Mouse (Mus musculus): ENCODE measurements around the gene Cma1. TPM values are rescaled to one million over a fixed set of nuclear protein-coding genes. Genes with fewer than 3 reads are reported as not detected.
A peak's percentile ranks its signal among the peaks of the same experiment; 100 is the strongest.

The Cma1 gene
- polyA plus RNA-seq, 1 experiment = 6.1 TPM

DNA sequence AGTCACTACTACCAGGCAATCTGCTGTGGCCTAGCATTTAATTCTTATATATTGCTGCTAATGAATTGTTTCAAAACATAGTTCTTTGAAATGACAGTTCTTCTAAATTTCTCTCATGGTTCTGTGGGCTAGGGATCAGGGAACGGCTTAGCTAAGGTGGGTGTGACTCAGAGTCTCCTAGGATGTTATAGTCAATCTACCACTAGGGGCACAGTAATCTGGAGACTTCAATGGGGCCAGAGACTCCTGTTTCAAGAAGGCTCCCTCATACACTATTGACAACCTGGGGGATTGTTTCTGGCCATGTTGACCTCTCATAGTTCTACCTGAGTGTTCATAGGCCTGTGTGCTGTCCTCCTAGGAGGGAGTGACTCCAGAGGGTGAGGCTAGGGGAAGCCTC is 39.0 kb downstream of the Cma1 start:
- no peak overlapping the region for H3K27ac ChIP-seq (replicated peaks; ENCODE audit: low read depth, low read length)
- no peak overlapping the region for H3K4me3 ChIP-seq (ENCODE audit: insufficient read depth, low read depth, low read length)
- H3K4me1 ChIP-seq (ENCODE audit: control insufficient read depth, insufficient read depth, insufficient read length, low read length) = 0 out of 2 replicates have a peak, but pooled peaks cover 2% of the 10 kb centered on the region

DNA sequence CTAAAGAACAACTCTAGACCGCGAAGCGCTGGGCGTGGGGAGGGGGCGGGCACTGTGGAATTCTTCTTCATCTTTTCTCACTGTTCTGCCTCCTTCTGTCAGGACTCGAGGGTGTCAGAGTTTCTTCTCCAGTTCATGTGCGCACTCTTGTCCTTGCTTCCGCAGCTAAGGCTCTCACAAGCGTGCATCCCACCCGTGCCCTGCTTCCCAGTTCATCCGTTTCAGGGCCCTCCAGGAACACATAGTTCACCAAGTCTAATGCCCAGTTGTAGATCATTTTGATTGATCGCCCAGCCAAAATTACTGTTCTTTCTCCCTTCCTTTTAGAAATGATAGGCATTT is 44.1 kb downstream of the Cma1 start:
- H3K4me1 ChIP-seq (ENCODE audit: control insufficient read depth, insufficient read depth, insufficient read length, low read length) = 0 out of 2 replicates have a peak, but pooled peaks cover 3% of the 10 kb centered on the region
- peak overlapping the region; percentile 22 for H3K27ac ChIP-seq (replicated peaks; ENCODE audit: low read depth, low read length)
- peak overlapping the region; percentile 71 for H3K4me3 ChIP-seq (ENCODE audit: insufficient read depth, low read depth, low read length)

DNA sequence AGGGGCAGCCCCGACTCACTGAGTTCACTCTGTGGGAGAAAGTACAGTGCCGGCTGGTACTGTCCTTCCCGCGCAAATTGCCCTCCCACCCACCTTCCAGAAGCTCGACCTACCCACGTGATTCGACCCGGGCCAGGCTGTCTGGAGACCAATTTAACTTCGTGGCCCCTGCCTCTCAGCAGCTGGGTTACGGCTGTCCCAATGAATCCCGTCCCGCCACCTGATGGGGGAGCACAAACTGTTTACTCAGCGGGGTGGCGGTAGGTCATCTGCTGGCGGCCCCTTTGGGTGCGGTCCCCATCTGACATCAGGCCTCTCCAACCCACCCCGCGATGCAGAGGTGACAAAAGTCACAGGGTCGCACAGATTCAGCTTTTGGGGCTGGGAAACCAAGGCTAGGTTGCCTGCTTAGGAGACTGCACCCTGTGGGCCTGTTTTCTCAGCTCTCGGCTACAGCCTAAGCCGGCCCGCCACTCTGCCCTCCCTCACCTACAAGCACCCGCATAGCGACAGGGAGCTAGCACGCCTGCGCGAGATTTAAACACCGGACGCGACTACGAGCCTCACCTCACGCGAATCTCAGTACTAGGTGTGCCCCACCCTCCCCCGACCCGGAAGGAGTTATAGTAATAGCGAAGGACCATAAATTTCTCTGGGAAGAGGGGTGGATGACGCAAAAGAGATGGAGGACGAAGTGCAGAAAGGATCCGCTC is 44.6 kb downstream of the Cma1 start, which contains the start of gene Sdr39u1:
Sdr39u1 (minus strand) TSS at position 593 of the 713 bp plus-strand sequence.
- Histone ChIP-seq H3K4me1 (ENCODE audit: control insufficient read depth, insufficient read depth, insufficient read length, low read length) (0 out of 2 replicates have a peak, but pooled peaks cover 3% of the 10 kb centered on the region), H3K27ac (replicated peaks; ENCODE audit: low read depth, low read length) (peak within 1 kb of the TSS; percentile 71), H3K4me3 (ENCODE audit: insufficient read depth, low read depth, low read length) (peak within 1 kb of the TSS; percentile 71)

DNA sequence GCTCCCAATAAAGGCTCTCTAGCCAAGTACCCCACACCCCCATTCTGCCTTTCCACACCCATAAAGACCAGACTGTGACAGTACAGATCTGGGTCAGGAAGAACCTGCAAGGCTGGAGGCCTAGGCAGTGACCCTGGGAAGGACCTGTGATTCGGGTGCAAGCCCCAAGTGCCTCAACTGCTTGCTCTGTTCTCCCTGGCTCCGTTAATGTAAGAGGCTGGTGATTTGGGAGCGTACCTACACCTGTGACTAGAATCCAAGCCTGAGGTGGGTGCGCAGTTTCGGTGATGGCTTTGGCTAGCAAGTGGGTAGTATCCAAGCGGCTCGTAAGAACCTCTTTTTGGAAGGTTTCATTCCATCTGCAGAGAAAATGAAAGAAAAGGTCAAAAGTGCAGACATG is 45.5 kb downstream of the Cma1 start:
- Histone ChIP-seq H3K27ac (replicated peaks; ENCODE audit: low read depth, low read length) (no peak overlapping the region), H3K4me1 (ENCODE audit: control insufficient read depth, insufficient read depth, insufficient read length, low read length) (0 out of 2 replicates have a peak, but pooled peaks cover 3% of the 10 kb centered on the region), H3K4me3 (ENCODE audit: insufficient read depth, low read depth, low read length) (peak overlapping the region; percentile 71)

DNA sequence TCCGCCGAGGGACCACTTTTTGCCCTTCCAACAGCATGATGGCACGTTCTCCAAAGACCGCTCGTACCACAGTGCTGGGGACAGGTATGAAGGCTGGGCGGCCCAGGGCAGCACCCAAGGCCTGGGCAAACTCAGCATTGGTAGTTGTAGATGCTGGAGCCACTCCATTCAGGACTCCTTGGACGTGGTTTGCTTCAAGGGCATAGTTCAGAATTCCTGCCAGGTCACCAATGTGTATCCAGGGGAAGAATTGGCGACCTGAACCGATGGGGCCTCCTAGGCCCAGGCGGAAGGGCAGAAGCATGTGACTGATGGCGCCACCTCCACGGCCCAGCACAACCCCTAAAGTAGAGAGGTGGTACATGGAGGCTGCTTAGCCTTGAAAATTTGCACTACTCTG is 46.8 kb downstream of the Cma1 start:
- Histone ChIP-seq H3K27ac (replicated peaks; ENCODE audit: low read depth, low read length) (0 out of 2 replicates have a peak overlapping the region, but pooled peaks have one; percentile 3), H3K4me1 (ENCODE audit: control insufficient read depth, insufficient read depth, insufficient read length, low read length) (0 out of 2 replicates have a peak, but pooled peaks cover 3% of the 10 kb centered on the region), H3K4me3 (ENCODE audit: insufficient read depth, low read depth, low read length) (no peak overlapping the region)

Other genes starting within 250 kb of the Cma1 start
- gene Tgm1, start 230.7 kb downstream of the Cma1 start, polyA plus RNA-seq (2012; ENCODE audit: insufficient read depth, insufficient read length, missing spikeins) = not detected in 2 replicates
- 8.9 and 10.1 TPM in 2 replicates for gene Rabggta, start 222.4 kb downstream of the Cma1 start, polyA plus RNA-seq (2012; ENCODE audit: insufficient read depth, insufficient read length, missing spikeins)
- gene Dhrs1, start 199.0 kb downstream of the Cma1 start, polyA plus RNA-seq (2012; ENCODE audit: insufficient read depth, insufficient read length, missing spikeins) = 58.8 and 101 TPM in 2 replicates
- gene Nop9, start 199.0 kb downstream of the Cma1 start, polyA plus RNA-seq (2012; ENCODE audit: insufficient read depth, insufficient read length, missing spikeins) = 4.8 and 5.5 TPM in 2 replicates
- gene Cideb, start 186.2 kb downstream of the Cma1 start, polyA plus RNA-seq (2012; ENCODE audit: insufficient read depth, insufficient read length, missing spikeins) = 16.3 and 27.9 TPM in 2 replicates
- gene Ltb4r2, start 183.2 kb downstream of the Cma1 start, polyA plus RNA-seq (2012; ENCODE audit: insufficient read depth, insufficient read length, missing spikeins) = not detected in 2 replicates
- gene Ltb4r1, start 178.7 kb downstream of the Cma1 start, polyA plus RNA-seq (2012; ENCODE audit: insufficient read depth, insufficient read length, missing spikeins) = not detected in 2 replicates
- 4.1 and 6.3 TPM in 2 replicates for gene Adcy4, start 160.6 kb downstream of the Cma1 start, polyA plus RNA-seq (2012; ENCODE audit: insufficient read depth, insufficient read length, missing spikeins)
- 3.7 and 5.0 TPM in 2 replicates for gene Ripk3, start 155.8 kb downstream of the Cma1 start, polyA plus RNA-seq (2012; ENCODE audit: insufficient read depth, insufficient read length, missing spikeins)
- gene Nfatc4, start 121.5 kb downstream of the Cma1 start, polyA plus RNA-seq (2012; ENCODE audit: insufficient read depth, insufficient read length, missing spikeins) = 1.5 and 1.8 TPM in 2 replicates
- gene Nynrin, start 90.7 kb downstream of the Cma1 start, polyA plus RNA-seq (2012; ENCODE audit: insufficient read depth, insufficient read length, missing spikeins) = 0.87 and 1.0 TPM in 2 replicates
- not detected in 2 replicates for gene Cbln3, start 60.3 kb downstream of the Cma1 start, polyA plus RNA-seq (2012; ENCODE audit: insufficient read depth, insufficient read length, missing spikeins)
- 4.2 and 5.5 TPM in 2 replicates for gene Khnyn, start 59.7 kb downstream of the Cma1 start, polyA plus RNA-seq (2012; ENCODE audit: insufficient read depth, insufficient read length, missing spikeins)
- 134 and 149 TPM in 2 replicates for gene Sdr39u1, start 44.4 kb downstream of the Cma1 start, polyA plus RNA-seq (2012; ENCODE audit: insufficient read depth, insufficient read length, missing spikeins)
- gene Cma2, start 6.3 kb upstream of the Cma1 start, polyA plus RNA-seq (2012; ENCODE audit: insufficient read depth, insufficient read length, missing spikeins) = not detected in 2 replicates
- gene Mcpt1, start 73.3 kb upstream of the Cma1 start, polyA plus RNA-seq (2012; ENCODE audit: insufficient read depth, insufficient read length, missing spikeins) = not detected in 2 replicates
- gene Mcpt9, start 85.8 kb upstream of the Cma1 start, polyA plus RNA-seq (2012; ENCODE audit: insufficient read depth, insufficient read length, missing spikeins) = not detected in 2 replicates
- gene Mcpt2, start 97.4 kb upstream of the Cma1 start, polyA plus RNA-seq (2012; ENCODE audit: insufficient read depth, insufficient read length, missing spikeins) = not detected in 2 replicates
- 8.2 and 8.8 TPM in 2 replicates for gene Mcpt4, start 117.6 kb upstream of the Cma1 start, polyA plus RNA-seq (2012; ENCODE audit: insufficient read depth, insufficient read length, missing spikeins)
- gene Mcpt8, start 140.6 kb upstream of the Cma1 start, polyA plus RNA-seq (2012; ENCODE audit: insufficient read depth, insufficient read length, missing spikeins) = not detected in 2 replicates
- not detected in 2 replicates for gene Ctsg, start 157.9 kb upstream of the Cma1 start, polyA plus RNA-seq (2012; ENCODE audit: insufficient read depth, insufficient read length, missing spikeins)
- gene Gzme, start 175.9 kb upstream of the Cma1 start, polyA plus RNA-seq (2012; ENCODE audit: insufficient read depth, insufficient read length, missing spikeins) = not detected in 2 replicates
- not detected in 2 replicates for gene Gzmd, start 187.9 kb upstream of the Cma1 start, polyA plus RNA-seq (2012; ENCODE audit: insufficient read depth, insufficient read length, missing spikeins)
- not detected in 2 replicates for gene Gzmg, start 214.9 kb upstream of the Cma1 start, polyA plus RNA-seq (2012; ENCODE audit: insufficient read depth, insufficient read length, missing spikeins)
- not detected in 2 replicates for gene Gzmn, start 229.9 kb upstream of the Cma1 start, polyA plus RNA-seq (2012; ENCODE audit: insufficient read depth, insufficient read length, missing spikeins)

Measured in brown adipose tissue, adult 24 weeks (tissue).